Mouse (Mus musculus) spleen, embryonic (tissue): ENCODE results near the gene Grb2.

Experiments used
- CTCF ChIA-PET: fragments of 350-600 bp; sonication (Branson Sonifier 250); formaldehyde crosslinking; loops from one replicate; lab custom pipeline; 2022; lab: Charles Lee

The Grb2 gene

DNA sequence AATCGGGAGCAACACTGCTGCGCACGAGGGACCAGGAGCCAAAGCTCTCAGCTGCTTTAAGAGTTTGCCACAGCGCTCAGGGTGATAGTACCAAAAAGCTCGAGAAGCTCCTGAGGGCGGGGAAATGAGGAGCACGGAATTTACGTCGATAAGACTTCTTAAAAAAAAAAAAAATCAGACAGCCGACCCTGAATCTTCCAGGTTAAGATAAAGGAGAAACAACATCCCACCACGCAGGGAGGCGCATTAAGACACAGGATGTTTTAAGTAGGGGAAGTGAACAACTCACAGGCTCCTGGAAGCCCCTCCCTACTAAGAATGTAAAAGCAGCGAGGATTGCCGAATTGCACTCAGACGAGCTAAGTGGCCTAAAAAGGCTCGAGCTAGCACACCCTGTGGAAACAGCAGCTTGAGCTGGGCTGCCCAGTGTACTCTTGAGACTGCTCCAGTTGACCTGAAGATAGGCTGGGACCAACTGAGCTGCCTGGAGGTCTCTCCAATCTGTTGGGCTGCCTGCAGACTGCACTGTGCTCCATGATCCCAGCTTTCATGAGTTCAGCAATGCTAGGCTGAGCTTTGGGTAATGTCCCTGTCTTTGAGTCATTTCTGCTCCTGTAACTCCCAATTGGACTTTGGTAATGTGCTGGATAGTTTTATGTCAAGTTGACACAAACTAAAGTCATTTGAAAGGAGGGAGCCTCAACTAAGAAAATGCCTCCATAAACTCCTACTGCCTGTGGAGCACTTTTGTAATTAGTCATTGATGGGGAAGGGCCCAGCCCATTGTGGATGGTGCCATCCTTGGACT lies 95.1 kb downstream of the Grb2 start:
- CTCF ChIA-PET, result interaction anchor here (0.6 to 1.5 kb wide), 4 partner anchors 8 to 57 kb away, joined by 3 to 4 read pairs (median 3); no protein-coding TSS in a partner anchor

GRCm38 (mm10) chr11:115612410-115613137 lies 95.8 kb downstream of the Grb2 start, which contains the start of gene Mif4gd:
Mif4gd (minus strand) TSS chr11:115612969.
- CTCF ChIA-PET, result interaction anchor here (1.0 to 1.5 kb wide), 2 partner anchors 9 to 19 kb away, joined by 3 read pairs; no protein-coding TSS in a partner anchor

DNA sequence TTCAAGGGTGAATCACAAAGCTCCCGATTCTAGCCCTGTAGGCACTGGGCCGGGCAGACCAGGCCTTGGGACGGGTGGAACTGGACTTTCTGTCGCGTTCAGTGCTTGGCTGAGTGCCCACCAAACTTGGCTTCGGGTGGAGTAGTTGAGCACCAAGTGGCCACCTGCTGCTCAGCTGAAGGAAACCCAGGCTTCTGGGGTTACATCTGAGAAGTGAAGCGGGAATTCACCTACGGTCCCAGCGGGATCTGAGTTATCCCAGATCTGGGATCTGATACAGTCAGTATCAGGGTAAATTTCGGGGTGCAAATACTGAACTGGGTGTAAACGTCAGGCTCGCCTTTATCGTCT lies 96.4 kb downstream of the Grb2 start:
- CTCF ChIA-PET, result interaction anchor here (1.5 kb wide), 1 partner anchor 20 kb away, joined by 3 read pairs; no protein-coding TSS in a partner anchor

DNA sequence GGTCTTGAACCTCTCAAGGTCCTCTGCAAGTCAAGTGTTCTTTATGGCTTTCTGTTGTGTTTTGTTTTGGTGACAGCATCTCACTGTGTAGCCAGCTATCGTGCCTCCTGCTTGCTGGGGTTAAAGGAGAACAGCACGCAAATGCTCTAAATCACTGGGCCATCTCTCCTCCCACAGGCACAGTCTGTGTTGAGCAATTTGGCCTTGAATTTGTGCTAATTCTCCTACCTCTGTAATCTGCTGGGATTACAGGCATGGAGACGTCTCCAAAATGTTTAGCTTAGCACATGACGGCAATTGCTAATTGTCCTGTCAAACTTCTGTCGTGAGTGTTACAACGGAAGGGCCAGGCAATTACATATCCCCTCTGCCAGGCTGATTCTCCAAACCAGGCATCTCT lies 97.2 kb downstream of the Grb2 start:
- CTCF ChIA-PET, result interaction anchor here (0.6 to 0.7 kb wide), 3 partner anchors 48 to 258 kb away, joined by 3 to 5 read pairs (median 4); no protein-coding TSS in a partner anchor

DNA sequence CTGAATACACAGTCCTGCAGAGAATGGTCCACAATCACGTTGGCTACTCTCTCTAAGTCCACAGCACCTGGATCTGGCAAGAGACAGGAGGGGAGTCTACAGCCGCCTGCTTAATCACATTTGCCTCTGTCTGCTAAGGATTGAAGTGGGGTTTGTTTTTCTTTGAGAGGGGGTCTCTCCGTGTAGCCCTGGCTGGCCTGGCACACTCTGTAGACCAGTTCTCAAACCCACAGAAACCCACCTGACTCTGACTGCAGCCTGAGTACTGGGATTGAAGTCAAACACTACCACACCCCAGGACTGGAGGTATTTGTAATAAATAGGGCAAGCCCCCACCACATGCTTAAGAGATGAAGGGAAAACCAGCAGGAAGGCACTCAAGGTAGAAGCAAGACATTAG lies 98.8 kb downstream of the Grb2 start:
- CTCF ChIA-PET, result no interaction called here

GRCm38 (mm10) chr11:115608421-115609399 lies 99.7 kb downstream of the Grb2 start:
- CTCF ChIA-PET, result no interaction called here

DNA sequence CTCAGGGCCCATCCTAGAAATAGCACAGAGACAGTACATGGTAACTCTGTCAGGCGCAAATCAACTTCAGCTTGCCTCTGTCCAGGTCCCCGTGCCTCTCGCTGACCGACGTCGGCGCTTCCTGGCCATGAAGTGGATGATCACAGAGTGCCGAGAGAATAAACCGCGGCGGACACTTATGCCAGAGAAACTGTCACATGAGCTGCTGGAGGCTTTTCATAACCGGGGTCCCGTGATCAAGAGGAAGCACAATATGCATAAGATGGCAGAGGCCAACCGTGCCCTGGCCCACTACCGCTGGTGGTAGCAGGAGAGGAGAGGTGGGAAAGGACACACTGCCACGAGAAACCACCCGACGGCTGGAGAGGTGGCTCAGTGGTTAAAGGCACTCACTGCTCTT lies 101.7 kb downstream of the Grb2 start:
- CTCF ChIA-PET, result interaction anchor here (0.5 kb wide), 1 partner anchor 396 kb away, joined by 4 read pairs; no protein-coding TSS in a partner anchor

- CTCF ChIA-PET, result interaction anchor here (0.6 to 1.0 kb wide), 2 partner anchors 112 to 237 kb away, joined by 3 to 16 read pairs; partner anchors contain the start of gene Hid1
Observed at GRCm38 (mm10) chr11:115604304-115604696, 104.1 kb downstream of the Grb2 start.

DNA sequence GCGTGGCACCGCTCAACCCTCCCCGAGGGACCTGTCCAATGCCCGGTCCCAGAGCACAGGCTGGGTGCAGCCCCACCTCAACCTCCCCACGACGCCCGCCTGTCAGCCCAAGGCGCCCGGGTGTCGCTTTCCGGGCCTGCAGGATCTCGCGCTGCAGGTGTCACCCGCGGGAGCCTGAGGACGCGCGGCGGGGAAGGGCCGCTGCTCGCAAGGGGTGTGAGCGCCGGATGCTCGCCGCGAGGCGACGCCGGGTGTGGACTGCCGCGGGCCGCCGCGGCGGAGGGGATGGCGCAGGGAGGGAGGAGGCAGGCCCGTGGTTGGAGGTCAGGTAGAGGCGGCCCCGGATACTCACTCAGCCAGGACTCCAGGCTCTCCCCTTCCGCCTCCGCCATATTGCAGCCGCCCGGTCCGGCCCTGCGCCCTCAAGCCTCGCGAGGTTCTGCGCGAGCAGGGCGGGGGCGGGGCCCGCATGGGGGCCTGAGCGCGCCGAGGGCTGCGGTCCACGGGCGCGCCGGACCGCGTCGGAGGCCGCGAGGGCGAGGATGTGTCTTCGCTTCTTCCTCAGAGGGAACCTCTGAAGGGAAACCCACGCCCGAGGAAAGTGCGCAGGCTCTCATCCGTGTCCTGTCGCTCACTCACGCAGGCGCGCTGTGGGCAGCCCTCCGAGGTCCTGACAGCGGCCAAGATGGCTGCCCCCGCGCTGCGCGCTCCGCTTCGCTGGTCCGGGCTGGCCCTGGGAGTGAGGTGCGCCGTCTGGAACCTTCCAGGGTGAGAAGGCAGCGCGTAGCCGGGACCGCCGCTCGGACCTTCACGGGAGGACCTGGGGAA lies 104.7 kb downstream of the Grb2 start, which contains the start of the genes Mrps7 and Gga3:
Gene Mrps7, plus strand, starts transcription at position 450 of the 828 bp plus-strand sequence.
Gene Gga3, minus strand, starts transcription at position 576 of the 828 bp plus-strand sequence.
- CTCF ChIA-PET, result no interaction called here

- CTCF ChIA-PET, result no interaction called here
Observed at GRCm38 (mm10) chr11:115603128-115603475, 105.3 kb downstream of the Grb2 start.

- CTCF ChIA-PET, result no interaction called here
Observed at GRCm38 (mm10) chr11:115601174-115601573, 107.2 kb downstream of the Grb2 start.

DNA sequence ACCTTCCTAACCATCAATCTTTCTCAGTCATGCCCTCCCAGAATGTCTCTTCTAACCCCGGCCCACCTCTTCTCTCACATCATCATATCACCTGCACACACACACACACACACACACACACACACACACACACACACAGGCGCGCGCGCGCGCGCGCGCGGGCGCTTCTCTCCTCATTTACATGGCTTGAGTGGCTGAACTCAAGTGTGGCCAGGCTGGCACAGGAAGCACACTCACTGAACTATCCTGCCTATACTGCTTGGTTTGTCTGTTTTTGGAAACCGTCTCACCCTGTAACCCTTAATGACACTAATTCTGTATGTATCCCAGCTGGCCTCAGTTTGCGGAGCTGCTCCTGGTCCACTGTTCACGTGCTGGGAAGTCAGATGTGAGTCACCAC lies 107.7 kb downstream of the Grb2 start:
- CTCF ChIA-PET, result no interaction called here

- CTCF ChIA-PET, result interaction anchor here (0.6 kb wide), 1 partner anchor 114 kb away, joined by 3 read pairs; no protein-coding TSS in a partner anchor
Observed at GRCm38 (mm10) chr11:115599722-115600121, 108.7 kb downstream of the Grb2 start.

DNA sequence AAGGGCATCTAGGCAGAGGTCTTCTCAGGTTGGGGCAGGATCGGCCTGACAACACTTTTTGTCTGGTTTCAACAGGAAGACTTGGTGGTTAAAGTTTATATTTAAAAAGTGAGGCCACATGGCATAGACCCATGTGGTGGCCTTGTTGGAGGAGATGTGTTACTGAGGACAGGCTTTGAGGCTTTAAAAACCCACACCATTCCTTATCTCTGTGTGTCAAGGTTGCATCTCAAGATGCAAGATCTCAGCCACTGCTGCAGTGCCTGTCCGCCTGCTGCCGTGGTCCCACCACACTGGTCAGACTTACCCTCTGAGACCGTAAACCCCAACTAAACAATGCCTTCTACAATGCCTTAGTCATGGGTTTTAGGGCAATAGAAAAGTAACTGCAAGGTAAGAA lies 110.1 kb downstream of the Grb2 start:
- CTCF ChIA-PET, result no interaction called here

- CTCF ChIA-PET, result no interaction called here
Observed at GRCm38 (mm10) chr11:115595209-115595608, 113.2 kb downstream of the Grb2 start.
